Mouse (Mus musculus): ENCODE measurements around the gene Vwa3b. TPM values are rescaled to one million over a fixed set of nuclear protein-coding genes. Genes with fewer than 3 reads are reported as not detected.

Gene Vwa3b
- polyA plus RNA-seq, 1 experiment = not detected

- no peak overlapping the region for H3K4me3 ChIP-seq
- TF ChIP-seq TCF3 (IDR thresholded peaks at IDR 0.05; ENCODE audit: insufficient read length, low read depth) = no peak
- TF ChIP-seq MAX (IDR thresholded peaks at IDR 0.05; ENCODE audit: low read depth) = no peak
- TF ChIP-seq MYOD1 (IDR thresholded peaks at IDR 0.05; ENCODE audit: control insufficient read depth in 1 of 3, insufficient read length in 2 of 3, low read depth in 2 of 3) = no peak
- TF ChIP-seq SRF (IDR thresholded peaks at IDR 0.05; ENCODE audit: control insufficient read depth, insufficient read length, low read depth) = no peak
- no peak for TF ChIP-seq E2F4 (IDR thresholded peaks at IDR 0.05; ENCODE audit: insufficient read depth)
- TF ChIP-seq MYOG (IDR thresholded peaks at IDR 0.05; ENCODE audit: control insufficient read depth in 1 of 3, insufficient read depth in 1 of 3, insufficient read length in 2 of 3, low read depth in 2 of 3) = no peak
- no peak overlapping the region for H3K4me2 ChIP-seq (ENCODE audit: low read depth)
- H3K79me2 ChIP-seq (ENCODE audit: control insufficient read depth, insufficient read depth) = no peaks in the 10 kb centered on the region
- H3K27me3 ChIP-seq (ENCODE audit: control insufficient read depth, insufficient read depth, insufficient read length) = no peaks in the 10 kb centered on the region
- no peaks in the 10 kb centered on the region for H3K36me3 ChIP-seq (ENCODE audit: control insufficient read depth, insufficient read depth)
- H3ac ChIP-seq (ENCODE audit: control insufficient read depth, insufficient read length) = no peak overlapping the region
Measured at GRCm38 (mm10) chr1:37100361-37100760, 74.0 kb downstream of the Vwa3b start.

GRCm38 (mm10) chr1:37101016-37101415 lies 74.6 kb downstream of the Vwa3b start:
- Histone ChIP-seq H3K79me2 (ENCODE audit: control insufficient read depth, insufficient read depth) (no peaks in the 10 kb centered on the region), H3K36me3 (ENCODE audit: control insufficient read depth, insufficient read depth) (no peaks in the 10 kb centered on the region), H3ac (ENCODE audit: control insufficient read depth, insufficient read length) (no peak overlapping the region), H3K27me3 (ENCODE audit: control insufficient read depth, insufficient read depth, insufficient read length) (peaks cover under 1% of the 10 kb centered on the region), H3K4me3 (no peak overlapping the region), H3K4me2 (ENCODE audit: low read depth) (no peak overlapping the region)
- TF ChIP-seq POLR2A (IDR thresholded peaks at IDR 0.05; ENCODE audit: insufficient read length, low read depth) (no peak), USF1 (IDR thresholded peaks at IDR 0.05; ENCODE audit: low read depth) (no peak), SRF (IDR thresholded peaks at IDR 0.05; ENCODE audit: control insufficient read depth, insufficient read length, low read depth) (no peak), MYOG (IDR thresholded peaks at IDR 0.05; ENCODE audit: control insufficient read depth in 1 of 3, insufficient read depth in 1 of 3, insufficient read length in 2 of 3, low read depth in 2 of 3) (no peak), TCF12 (IDR thresholded peaks at IDR 0.05; ENCODE audit: insufficient read depth, poor library complexity, severe bottlenecking) (no peak), POLR2AphosphoS2 (IDR thresholded peaks at IDR 0.05; ENCODE audit: insufficient read length, low read depth) (no peak), E2F4 (IDR thresholded peaks at IDR 0.05; ENCODE audit: insufficient read depth) (no peak), CEBPB (IDR thresholded peaks at IDR 0.05; ENCODE audit: insufficient read depth, poor library complexity, severe bottlenecking) (no peak), REST (IDR thresholded peaks at IDR 0.05; ENCODE audit: insufficient read depth, insufficient read length) (no peak), MAX (IDR thresholded peaks at IDR 0.05; ENCODE audit: low read depth) (no peak), TCF3 (IDR thresholded peaks at IDR 0.05; ENCODE audit: insufficient read length, low read depth) (no peak), MYOD1 (IDR thresholded peaks at IDR 0.05; ENCODE audit: control insufficient read depth in 1 of 3, insufficient read length in 2 of 3, low read depth in 2 of 3) (no peak)

GRCm38 (mm10) chr1:37101717-37102116 lies 75.3 kb downstream of the Vwa3b start:
- TF ChIP-seq TCF12 (IDR thresholded peaks at IDR 0.05; ENCODE audit: insufficient read depth, poor library complexity, severe bottlenecking) (no peak), REST (IDR thresholded peaks at IDR 0.05; ENCODE audit: insufficient read depth, insufficient read length) (no peak), POLR2A (IDR thresholded peaks at IDR 0.05; ENCODE audit: insufficient read length, low read depth) (no peak), TCF3 (IDR thresholded peaks at IDR 0.05; ENCODE audit: insufficient read length, low read depth) (no peak), USF1 (IDR thresholded peaks at IDR 0.05; ENCODE audit: low read depth) (no peak), E2F4 (IDR thresholded peaks at IDR 0.05; ENCODE audit: insufficient read depth) (no peak), MAX (IDR thresholded peaks at IDR 0.05; ENCODE audit: low read depth) (no peak), MYOD1 (IDR thresholded peaks at IDR 0.05; ENCODE audit: control insufficient read depth in 1 of 3, insufficient read length in 2 of 3, low read depth in 2 of 3) (no peak), POLR2AphosphoS2 (IDR thresholded peaks at IDR 0.05; ENCODE audit: insufficient read length, low read depth) (no peak)

GRCm38 (mm10) chr1:37105194-37105593 lies 78.8 kb downstream of the Vwa3b start:
- Histone ChIP-seq H3ac (ENCODE audit: control insufficient read depth, insufficient read length) (no peak overlapping the region), H3K36me3 (ENCODE audit: control insufficient read depth, insufficient read depth) (no peaks in the 10 kb centered on the region), H3K27me3 (ENCODE audit: control insufficient read depth, insufficient read depth, insufficient read length) (peaks cover 24% of the 10 kb centered on the region), H3K4me3 (no peak overlapping the region), H3K79me2 (ENCODE audit: control insufficient read depth, insufficient read depth) (no peaks in the 10 kb centered on the region), H3K4me2 (ENCODE audit: low read depth) (no peak overlapping the region)
- TF ChIP-seq REST (IDR thresholded peaks at IDR 0.05; ENCODE audit: insufficient read depth, insufficient read length) (no peak), TCF12 (IDR thresholded peaks at IDR 0.05; ENCODE audit: insufficient read depth, poor library complexity, severe bottlenecking) (no peak), SRF (IDR thresholded peaks at IDR 0.05; ENCODE audit: control insufficient read depth, insufficient read length, low read depth) (no peak), MYOG (IDR thresholded peaks at IDR 0.05; ENCODE audit: control insufficient read depth in 1 of 3, insufficient read depth in 1 of 3, insufficient read length in 2 of 3, low read depth in 2 of 3) (no peak), CEBPB (IDR thresholded peaks at IDR 0.05; ENCODE audit: insufficient read depth, poor library complexity, severe bottlenecking) (no peak), E2F4 (IDR thresholded peaks at IDR 0.05; ENCODE audit: insufficient read depth) (no peak), POLR2A (IDR thresholded peaks at IDR 0.05; ENCODE audit: insufficient read length, low read depth) (no peak), MAX (IDR thresholded peaks at IDR 0.05; ENCODE audit: low read depth) (no peak), MYOD1 (IDR thresholded peaks at IDR 0.05; ENCODE audit: control insufficient read depth in 1 of 3, insufficient read length in 2 of 3, low read depth in 2 of 3) (no peak), USF1 (IDR thresholded peaks at IDR 0.05; ENCODE audit: low read depth) (no peak), TCF3 (IDR thresholded peaks at IDR 0.05; ENCODE audit: insufficient read length, low read depth) (no peak), POLR2AphosphoS2 (IDR thresholded peaks at IDR 0.05; ENCODE audit: insufficient read length, low read depth) (no peak)

More at GRCm38 (mm10) chr1:37101717-37102116, 75.3 kb downstream of the Vwa3b start:
- Histone ChIP-seq H3K27me3 (ENCODE audit: control insufficient read depth, insufficient read depth, insufficient read length) (peaks cover 7% of the 10 kb centered on the region), H3K4me2 (ENCODE audit: low read depth) (no peak overlapping the region), H3K4me3 (no peak overlapping the region), H3ac (ENCODE audit: control insufficient read depth, insufficient read length) (no peak overlapping the region), H3K36me3 (ENCODE audit: control insufficient read depth, insufficient read depth) (no peaks in the 10 kb centered on the region), H3K79me2 (ENCODE audit: control insufficient read depth, insufficient read depth) (no peaks in the 10 kb centered on the region)

- Histone ChIP-seq H3K36me3 (ENCODE audit: control insufficient read depth, insufficient read depth) (no peaks in the 10 kb centered on the region), H3K4me3 (no peak overlapping the region), H3K27me3 (ENCODE audit: control insufficient read depth, insufficient read depth, insufficient read length) (peaks cover 32% of the 10 kb centered on the region), H3ac (ENCODE audit: control insufficient read depth, insufficient read length) (no peak overlapping the region), H3K79me2 (ENCODE audit: control insufficient read depth, insufficient read depth) (no peaks in the 10 kb centered on the region), H3K4me2 (ENCODE audit: low read depth) (no peak overlapping the region)
- TF ChIP-seq TCF3 (IDR thresholded peaks at IDR 0.05; ENCODE audit: insufficient read length, low read depth) (no peak), MAX (IDR thresholded peaks at IDR 0.05; ENCODE audit: low read depth) (no peak)
Measured at GRCm38 (mm10) chr1:37113781-37114180, 87.4 kb downstream of the Vwa3b start.

Measured in myocyte (in vitro differentiated cells).